Mouse (Mus musculus): ENCODE results near the gene Pax3.

- no peak for TF ChIP-seq CTCF (IDR thresholded peaks at IDR 0.05; ENCODE audit: control insufficient read depth, insufficient read depth, insufficient replicate concordance, low read depth, low read length)
- no peak for TF ChIP-seq POLR2A (IDR thresholded peaks at IDR 0.05; ENCODE audit: control insufficient read depth, low read depth, low read length)
These were observed 4.0 kb downstream of the Pax3 start for GRCm38 (mm10) chr1:78192746-78193464.

Data from testis, adult 2 months (tissue).